Mouse (Mus musculus) embryonic facial prominence, embryonic 11.5 days (tissue): ENCODE results near the gene Pibf1. TPM values are rescaled to one million over a fixed set of nuclear protein-coding genes. Genes with fewer than 3 reads are reported as not detected.

Experiments used
- ATAC-seq: fragments of 200-750 bp; cut with Nextera tagmentation; replicated peaks from 2 replicates; pipeline ENCODE4 v1.8.0; 2017; ENCODE audit warnings: low read depth; ENCODE audit not compliant: insufficient number of reproducible peaks, low FRiP score, low TSS enrichment
- DNase-seq: peaks from one replicate; pipeline ENCODE4 v3.0.0-alpha.2; 2015; ENCODE audit warnings: low spot score
- H3K27ac ChIP-seq: fragments of 300-500 bp; sonication (generic); replicated peaks from 2 replicates; pipeline ENCODE4 v1.5.1; 2014; ENCODE audit warnings: mild to moderate bottlenecking, low read depth, low read length, control low read depth
- H3K27me3 ChIP-seq: fragments of 300-500 bp; sonication (generic); 2 replicates; pipeline ENCODE4 v1.6.1; 2014; ENCODE audit warnings: mild to moderate bottlenecking, low read length, moderate library complexity, mixed read lengths; ENCODE audit not compliant: control insufficient read depth, insufficient read depth
- H3K36me3 ChIP-seq: fragments of 300-500 bp; sonication (generic); replicated peaks from 2 replicates; pipeline ENCODE4 v1.6.1; 2014; ENCODE audit warnings: low read depth, mild to moderate bottlenecking, low read length, moderate library complexity, mixed read lengths; ENCODE audit not compliant: control insufficient read depth, insufficient read depth
- H3K4me1 ChIP-seq: fragments of 300-500 bp; sonication (generic); 2 replicates; pipeline ENCODE4 v1.6.1; 2014; ENCODE audit warnings: low read length, mixed read lengths; ENCODE audit not compliant: control insufficient read depth, insufficient read depth
- H3K4me2 ChIP-seq: fragments of 300-500 bp; sonication (generic); 2 replicates; pipeline ENCODE4 v1.6.1; 2014; ENCODE audit warnings: low read depth, mild to moderate bottlenecking, control low read depth, low read length, moderate library complexity
- H3K4me3 ChIP-seq: fragments of 300-500 bp; sonication (generic); 2 replicates; pipeline ENCODE4 v1.5.1; 2014; ENCODE audit warnings: low read depth, low read length, control low read depth
- H3K9ac ChIP-seq: fragments of 300-500 bp; sonication (generic); replicated peaks from 2 replicates; pipeline ENCODE4 v1.6.1; 2014; ENCODE audit warnings: mild to moderate bottlenecking, control low read depth, low read length
- H3K9me3 ChIP-seq: fragments of 300-500 bp; sonication (generic); replicated peaks from 2 replicates; pipeline ENCODE4 v1.6.1; 2016; ENCODE audit warnings: mild to moderate bottlenecking, low read length, inconsistent platforms, mixed read lengths; ENCODE audit not compliant: control insufficient read depth
- WGBS: fragments of 180-500 bp; shearing (Covaris S2); extraction: QIAGEN DNeasy Blood & Tissue Kit; methylation state at CpG from one replicate; pipeline ENCODE4 v1.1.7; 2014; 5-methylcytosine and 5-hydroxymethylcytosine counted together
- polyA plus RNA-seq: library from polyadenylated mRNA; unstranded; fragments of >200 nt; fragmentation: Nextera tagmentation; extraction: Ambion mirVana; gene quantifications from 2 replicates; pipeline ENCODE4 v1.2.1, GENCODE M21; 2014

Gene Pibf1
- polyA plus RNA-seq, 1 experiment from 2014 or later, result 28.1 TPM

DNA sequence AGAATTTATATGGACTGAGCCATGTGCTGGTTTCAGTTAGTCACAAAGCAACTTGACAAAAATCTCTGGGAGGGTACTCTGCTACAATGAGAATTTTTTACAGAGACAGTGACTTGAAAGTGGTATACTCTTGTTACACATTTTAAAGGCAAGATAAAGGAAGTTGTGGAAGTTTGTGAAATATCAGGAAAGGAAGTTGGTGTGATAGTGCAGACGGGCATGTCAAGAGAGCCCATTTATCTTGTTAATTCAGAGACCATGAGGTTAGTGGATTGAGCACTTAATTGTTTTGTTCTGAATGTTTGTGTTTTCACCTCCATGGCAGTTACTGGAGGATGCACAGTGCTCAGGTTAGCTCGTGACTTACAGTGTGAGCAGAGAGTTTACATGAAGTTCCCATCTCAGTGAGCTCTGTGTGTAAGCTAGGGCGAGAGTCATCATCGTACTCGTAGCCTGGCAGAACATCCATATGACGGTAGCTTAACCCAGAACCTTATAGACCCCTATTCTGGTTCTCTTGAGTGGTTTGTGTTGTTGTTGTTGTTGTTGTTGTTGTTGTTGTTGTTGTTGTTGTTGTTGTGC is 5.4 kb downstream of the Pibf1 start:
- Histone ChIP-seq H3K27me3 (no peaks in the 10 kb centered on the region), H3K27ac (no peak overlapping the region), H3K9ac (no peak overlapping the region), H3K4me2 (no peak overlapping the region), H3K36me3 (peaks cover 2% of the 10 kb centered on the region; the same call in 1 of the 2 replicates), H3K9me3 (no peaks in the 10 kb centered on the region), H3K4me3 (no peak overlapping the region), H3K4me1 (no peaks in the 10 kb centered on the region)
- DNase-seq (no peak), ATAC-seq (no peak)
- 90% methylated on average over 6 of the region's 6 CpGs for WGBS

DNA sequence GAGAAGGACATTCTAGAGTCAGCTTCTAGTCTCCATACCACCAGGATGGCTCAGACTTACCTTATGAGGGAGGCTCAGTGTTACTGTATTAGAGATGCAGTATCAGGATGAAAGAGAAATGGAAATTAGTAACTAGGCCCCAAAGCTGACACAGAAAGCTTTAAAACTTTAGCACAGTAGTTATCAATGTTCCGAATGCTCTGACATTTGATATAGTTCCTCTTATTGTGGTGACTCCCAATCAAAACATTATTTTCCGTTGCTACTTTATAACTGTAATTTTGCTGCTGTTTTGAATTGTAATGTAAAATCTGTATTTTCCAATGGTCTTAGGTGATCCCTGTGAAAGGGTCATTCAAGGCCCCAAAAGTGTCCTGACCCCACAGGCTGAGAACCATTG is 7.4 kb downstream of the Pibf1 start:
- Histone ChIP-seq H3K36me3 (peaks cover 2% of the 10 kb centered on the region), H3K9ac (no peak overlapping the region), H3K4me3 (no peak overlapping the region), H3K4me1 (no peaks in the 10 kb centered on the region), H3K27me3 (no peaks in the 10 kb centered on the region), H3K27ac (no peak overlapping the region), H3K9me3 (no peaks in the 10 kb centered on the region), H3K4me2 (no peak overlapping the region)
- 89% methylated on average over 2 of the region's 2 CpGs for WGBS
- DNase-seq (no peak), ATAC-seq (no peak)

DNA sequence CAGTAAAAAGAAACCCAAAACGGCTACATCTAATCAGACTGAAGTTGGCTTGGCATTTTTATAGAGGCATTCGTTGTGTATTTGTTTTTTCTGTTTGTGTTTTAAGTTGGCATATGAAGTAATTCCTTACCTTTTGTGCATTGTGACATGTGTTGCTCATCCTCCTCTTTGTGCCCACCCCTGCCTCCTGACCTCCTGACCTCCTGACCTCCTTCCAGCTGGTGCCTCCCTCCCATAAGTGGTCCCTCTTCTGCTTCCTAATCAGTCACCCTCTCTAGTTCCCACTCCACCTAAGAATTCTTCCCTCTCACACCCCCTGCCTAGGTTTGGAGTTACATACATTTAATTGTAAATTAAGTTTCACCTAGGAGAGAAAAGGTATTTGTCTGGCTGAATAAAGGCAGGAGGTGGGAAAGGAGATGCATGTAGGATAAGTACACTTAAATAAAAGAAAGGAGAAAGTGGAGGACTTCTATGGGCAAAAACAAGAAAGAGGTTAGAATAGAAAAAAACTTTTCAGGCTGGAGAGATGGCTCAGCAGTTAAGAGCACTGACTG is 8.5 kb downstream of the Pibf1 start:
- no peak for DNase-seq
- Histone ChIP-seq H3K9ac (no peak overlapping the region), H3K36me3 (peaks cover 2% of the 10 kb centered on the region), H3K27me3 (no peaks in the 10 kb centered on the region), H3K27ac (no peak overlapping the region), H3K4me2 (no peak overlapping the region), H3K4me3 (no peak overlapping the region), H3K4me1 (no peaks in the 10 kb centered on the region), H3K9me3 (no peaks in the 10 kb centered on the region)
- ATAC-seq, result no peak
- WGBS, result 78% methylated on average over 2 of the region's 2 CpGs

DNA sequence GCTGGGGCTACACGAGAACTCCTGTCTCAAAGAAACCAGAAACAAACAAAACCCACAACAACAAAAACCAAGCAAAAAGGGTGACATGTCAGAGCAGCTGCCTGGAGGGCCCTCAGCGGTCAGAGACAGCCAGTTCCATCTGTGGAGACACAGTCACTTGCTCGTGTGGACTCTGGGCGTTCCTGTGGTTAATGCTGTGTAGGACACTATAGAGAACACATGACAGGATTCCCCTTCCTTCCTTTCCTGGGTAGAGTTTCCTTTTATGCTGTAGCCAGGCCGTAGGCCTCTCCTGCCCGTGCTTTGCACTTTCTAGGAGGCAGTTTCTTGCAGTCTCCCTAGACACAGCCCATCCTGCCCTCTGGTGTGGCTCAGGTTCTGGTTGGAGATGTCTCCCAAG is 9.5 kb downstream of the Pibf1 start:
- H3K9ac ChIP-seq, result no peak overlapping the region
- no peak overlapping the region for H3K4me3 ChIP-seq
- 92% methylated on average over 6 of the region's 6 CpGs for WGBS
- DNase-seq, result no peak
- no peak overlapping the region for H3K4me2 ChIP-seq
- no peaks in the 10 kb centered on the region for H3K4me1 ChIP-seq
- no peak for ATAC-seq
- peaks cover 2% of the 10 kb centered on the region for H3K36me3 ChIP-seq
- H3K27ac ChIP-seq, result no peak overlapping the region
- no peaks in the 10 kb centered on the region for H3K9me3 ChIP-seq
- H3K27me3 ChIP-seq, result no peaks in the 10 kb centered on the region

DNA sequence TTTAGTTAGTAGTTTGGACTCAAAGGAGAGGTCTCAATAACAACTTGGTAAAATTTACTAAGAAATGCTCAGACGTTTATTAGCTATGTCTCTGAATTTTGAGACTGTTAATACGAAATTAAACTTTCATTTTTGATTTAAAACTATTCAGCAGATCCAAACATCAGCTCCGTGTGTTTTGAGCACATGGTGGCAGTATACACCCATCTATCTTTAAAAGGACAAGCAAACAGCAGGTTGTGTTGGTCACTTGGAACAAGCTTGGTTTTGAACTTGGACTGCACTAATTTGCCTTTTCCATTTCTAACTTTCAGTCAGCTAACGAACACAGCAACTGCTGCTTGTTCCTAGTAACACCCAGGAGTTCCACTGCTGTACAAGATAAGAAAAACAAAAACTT is 18.4 kb downstream of the Pibf1 start:
- Histone ChIP-seq H3K4me2 (no peak overlapping the region), H3K9ac (no peak overlapping the region), H3K27me3 (no peaks in the 10 kb centered on the region), H3K4me3 (no peak overlapping the region), H3K27ac (no peak overlapping the region), H3K36me3 (no peaks in the 10 kb centered on the region), H3K9me3 (no peaks in the 10 kb centered on the region), H3K4me1 (no peaks in the 10 kb centered on the region)
- DNase-seq (no peak), ATAC-seq (no peak)
- WGBS, result 80% methylated on average over 4 of the region's 4 CpGs

DNA sequence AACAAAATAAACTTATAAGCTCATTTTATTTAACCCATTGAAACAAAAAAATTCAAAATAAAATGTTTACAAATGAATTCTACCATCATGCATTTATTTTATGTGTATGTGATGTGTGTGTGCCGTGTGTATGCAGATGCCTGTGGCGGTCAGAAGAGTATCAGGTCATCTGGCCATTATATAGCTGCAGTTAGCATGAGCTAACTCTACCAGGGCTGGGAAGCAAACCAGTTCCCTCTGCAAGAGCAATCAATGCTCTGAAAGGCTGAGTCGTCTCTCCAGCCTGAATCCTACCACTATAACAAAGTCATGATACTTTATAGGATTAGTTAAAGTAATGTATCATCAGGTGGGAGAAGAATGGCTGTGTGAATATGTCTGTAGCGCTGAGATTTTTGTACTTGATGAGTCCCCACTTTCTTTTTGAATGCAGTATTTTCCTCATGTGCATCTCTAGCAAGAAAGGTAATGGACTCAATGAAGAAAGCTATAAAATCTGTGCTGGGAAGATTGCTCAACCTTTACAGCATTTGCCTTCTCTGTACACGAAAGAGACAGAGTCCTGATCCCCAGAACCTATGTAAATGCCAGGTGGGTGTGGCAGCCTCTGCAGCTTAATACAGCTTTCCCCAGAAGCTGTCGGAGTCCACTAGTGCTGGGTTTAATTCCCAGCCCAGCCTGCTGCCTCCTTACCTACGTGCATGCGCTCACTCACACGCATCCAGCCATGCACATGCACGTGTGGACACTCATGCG is 22.5 kb downstream of the Pibf1 start:
- Histone ChIP-seq H3K36me3 (no peaks in the 10 kb centered on the region), H3K9me3 (no peaks in the 10 kb centered on the region), H3K9ac (no peak overlapping the region), H3K4me1 (no peaks in the 10 kb centered on the region), H3K4me3 (no peak overlapping the region), H3K4me2 (no peak overlapping the region), H3K27me3 (no peaks in the 10 kb centered on the region), H3K27ac (no peak overlapping the region)
- DNase-seq, result no peak
- ATAC-seq, result no peak
- 91% methylated on average over 11 of the region's 11 CpGs for WGBS

DNA sequence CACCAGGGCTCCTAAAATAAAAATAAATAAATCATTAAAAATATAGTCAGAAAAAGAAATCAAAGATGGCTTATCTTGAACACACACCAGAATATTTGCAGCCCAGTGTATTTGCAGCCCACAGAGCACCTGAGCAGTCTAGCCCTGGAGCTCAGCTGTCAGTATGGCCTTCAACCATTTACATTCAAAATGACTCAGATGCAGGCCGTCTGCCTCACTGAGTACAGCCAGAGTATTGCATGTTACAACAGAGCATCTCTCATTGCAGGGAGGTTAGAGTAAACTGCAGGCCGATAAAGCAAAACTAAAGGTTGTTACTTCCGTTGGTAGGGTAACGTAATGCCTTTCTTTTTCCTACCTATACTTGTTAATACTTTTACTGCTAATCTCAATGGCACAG is 24.9 kb downstream of the Pibf1 start:
- ATAC-seq (no peak), DNase-seq (no peak)
- Histone ChIP-seq H3K9ac (no peak overlapping the region), H3K27ac (no peak overlapping the region), H3K4me2 (no peak overlapping the region), H3K36me3 (no peaks in the 10 kb centered on the region), H3K4me3 (no peak overlapping the region), H3K4me1 (no peaks in the 10 kb centered on the region), H3K9me3 (no peaks in the 10 kb centered on the region), H3K27me3 (no peaks in the 10 kb centered on the region)
- 88% methylated on average over 4 of the region's 4 CpGs for WGBS

DNA sequence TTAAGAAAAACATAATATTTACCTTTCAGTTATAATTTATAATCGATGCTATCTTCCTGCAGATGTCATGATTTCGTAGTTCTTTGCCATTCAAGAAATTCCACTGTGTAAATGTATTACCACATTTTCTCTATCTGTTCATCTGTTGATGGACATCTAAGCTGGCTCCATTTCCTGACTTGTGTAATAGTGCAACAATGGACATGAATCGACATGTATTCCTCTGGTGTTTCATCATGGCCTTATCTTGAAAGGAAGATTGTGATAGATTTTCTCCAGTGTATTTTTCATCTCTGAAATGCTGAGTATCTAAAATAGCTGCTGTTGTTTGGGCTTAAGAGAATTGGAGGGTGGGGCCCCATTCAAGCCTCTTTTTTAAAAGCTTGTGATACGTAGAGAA is 27.5 kb downstream of the Pibf1 start:
- WGBS, result 93% methylated on average over 4 of the region's 4 CpGs
- ATAC-seq, result no peak
- no peaks in the 10 kb centered on the region for H3K4me1 ChIP-seq

More for the DNA sequence above, 27.5 kb downstream of the Pibf1 start:
- H3K4me2 ChIP-seq, result no peak overlapping the region
- no peak overlapping the region for H3K4me3 ChIP-seq
- H3K27me3 ChIP-seq, result no peaks in the 10 kb centered on the region
- H3K9me3 ChIP-seq, result no peaks in the 10 kb centered on the region
- H3K36me3 ChIP-seq, result no peaks in the 10 kb centered on the region
- no peak for DNase-seq
- no peak overlapping the region for H3K27ac ChIP-seq
- H3K9ac ChIP-seq, result no peak overlapping the region
